Mouse (Mus musculus) heart, adult 2 months (tissue): ENCODE results near the gene Hspa2. TPM values are rescaled to one million over a fixed set of nuclear protein-coding genes. Genes with fewer than 3 reads are reported as not detected.
A peak's percentile ranks its signal among the peaks of the same experiment; 100 is the strongest.

Experiments used
- DNase-seq, 2 experiments: peaks; one replicate each; pipeline ENCODE4 v3.0.0; 2021
- H3K27ac ChIP-seq: fragments of 200-600 bp; 2 replicates; pipeline ENCODE4 v1.8.1; 2022
- H3K27me3 ChIP-seq: fragments of 200-500 bp; 2 replicates; pipeline ENCODE4 v1.6.1; 2012; ENCODE audit warnings: mild to moderate bottlenecking, low read length, inconsistent platforms, mixed read lengths; ENCODE audit not compliant: control insufficient read depth, insufficient read depth
- H3K36me3 ChIP-seq: fragments of 200-500 bp; 2 replicates; pipeline ENCODE4 v1.6.1; 2012; ENCODE audit warnings: low read length, inconsistent platforms; ENCODE audit not compliant: control insufficient read depth, insufficient read depth
- H3K4me1 ChIP-seq: fragments of 200-500 bp; 2 replicates; pipeline ENCODE4 v1.6.1; 2011; ENCODE audit warnings: low read length; ENCODE audit not compliant: control insufficient read depth, insufficient read depth
- H3K4me3 ChIP-seq: fragments of 200-600 bp; 2 replicates; pipeline ENCODE4 v1.8.1; 2022
- H3K79me2 ChIP-seq: fragments of 200-500 bp; replicated peaks from 2 replicates; pipeline ENCODE4 v1.6.1; 2012; ENCODE audit warnings: mild to moderate bottlenecking, inconsistent platforms, low read length, moderate library complexity, mixed read lengths; ENCODE audit not compliant: control insufficient read depth, insufficient read depth
- H3K9ac ChIP-seq: fragments of 200-500 bp; 2 replicates; pipeline ENCODE4 v1.6.1; 2012; ENCODE audit warnings: low read depth, mild to moderate bottlenecking, control low read depth, inconsistent platforms, low read length, mixed read lengths
- CTCF ChIP-seq: fragments of 200-600 bp; IDR thresholded peaks from 2 replicates; pipeline ENCODE4 v1.8.1; 2022; ENCODE audit warnings: antibody characterized with exemption, mild to moderate bottlenecking, moderate library complexity
- EP300 ChIP-seq: fragments of 200-500 bp; IDR thresholded peaks from 2 replicates; pipeline ENCODE4 v1.6.1; 2011; ENCODE audit warnings: low read depth, low read length, control low read depth; ENCODE audit not compliant: insufficient read depth
- POLR2A ChIP-seq: fragments of 200-500 bp; IDR thresholded peaks from 2 replicates; pipeline ENCODE4 v1.6.1; 2011; ENCODE audit warnings: mild to moderate bottlenecking, low read depth, low read length, control low read depth; ENCODE audit not compliant: insufficient read depth
- WGBS: fragments of 180-500 bp; shearing (Covaris S2); methylation state at CpG from one replicate; pipeline ENCODE4 v1.1.7; 2018; 5-methylcytosine and 5-hydroxymethylcytosine counted together
- intact Hi-C: fragments of 180-260 bp; cut with DNase I; formaldehyde crosslinking; loops from one replicate; pipeline ENCODE4 v1.15.1; 2025
- polyA plus RNA-seq: library from polyadenylated mRNA; depleted of rRNA; stranded (reverse); fragments of >200 nt; gene quantifications from 2 replicates; pipeline ENCODE4 v1.2.3, GENCODE M21; 2012
- total RNA-seq, 2 experiments: library from RNA; stranded (reverse); gene quantifications; 2 replicates each; pipeline ENCODE4 v1.2.3; 2021

The Hspa2 gene
- total and polyA plus RNA-seq, 3 experiments: 5.0 to 7.7 (median 5.1) TPM

GRCm38 (mm10) chr12:76404836-76405182 is 833 bp downstream of the Hspa2 start:
- H3K36me3 ChIP-seq: no peaks in the 10 kb centered on the region
- TF ChIP-seq CTCF (no peak), POLR2A (no peak), EP300 (no peak)
- 9% methylated on average over 20 of the region's 20 CpGs for WGBS
- peaks cover 2% of the 10 kb centered on the region for H3K4me1 ChIP-seq
- H3K27me3 ChIP-seq: no peaks in the 10 kb centered on the region; the same call in 1 of the 2 replicates
- peak overlapping the region; percentile 72 for H3K9ac ChIP-seq
- intact Hi-C loops: loop anchor here (1.0 to 10.0 kb wide), 4 partner anchors 34 to 360 kb away; partner anchors contain the start of genes Churc1, Fntb and Plekhg3
- H3K27ac ChIP-seq: no peak overlapping the region
- peak in 1 of 2 experiments; percentile 28 for DNase-seq
- peak overlapping the region; percentile 57 for H3K4me3 ChIP-seq
- no peaks in the 10 kb centered on the region for H3K79me2 ChIP-seq

GRCm38 (mm10) chr12:76405183-76405970 is 1.4 kb downstream of the Hspa2 start:
- no peak overlapping the region for H3K27ac ChIP-seq
- no peaks in the 10 kb centered on the region for H3K79me2 ChIP-seq
- H3K36me3 ChIP-seq: no peaks in the 10 kb centered on the region
- peak overlapping the region; percentile 57 for H3K4me3 ChIP-seq
- intact Hi-C loops: loop anchor here (10.0 kb wide), 1 partner anchor 359 kb away; the partner anchor contains the start of genes Churc1 and Fntb
- H3K4me1 ChIP-seq: peaks cover 2% of the 10 kb centered on the region
- WGBS: 5% methylated on average over 64 of the region's 64 CpGs
- peak overlapping the region; percentile 37; the same call in 1 of the 2 replicates for H3K9ac ChIP-seq
- TF ChIP-seq EP300: no peak
- peak; percentile 20 for TF ChIP-seq CTCF
- DNase-seq: peak; percentile 40 to 52
- H3K27me3 ChIP-seq: no peaks in the 10 kb centered on the region; the same call in 1 of the 2 replicates

GRCm38 (mm10) chr12:76405971-76406370 is 2.0 kb downstream of the Hspa2 start:
- Histone ChIP-seq H3K9ac (peak overlapping the region; percentile 37), H3K27me3 (no peaks in the 10 kb centered on the region; the same call in 1 of the 2 replicates)

GRCm38 (mm10) chr12:76407184-76407583 is 3.2 kb downstream of the Hspa2 start:
- H3K9ac ChIP-seq: no peak overlapping the region
- peaks cover 2% of the 10 kb centered on the region for H3K4me1 ChIP-seq
- H3K27me3 ChIP-seq: no peaks in the 10 kb centered on the region; the same call in 1 of the 2 replicates
- H3K36me3 ChIP-seq: no peaks in the 10 kb centered on the region
- H3K4me3 ChIP-seq: no peak overlapping the region
- H3K79me2 ChIP-seq: no peaks in the 10 kb centered on the region
- no peak overlapping the region for H3K27ac ChIP-seq
- WGBS: 90% methylated on average over 1 of the region's 1 CpGs
- DNase-seq: no peak
- intact Hi-C loops: loop anchor here (10.0 kb wide), 1 partner anchor 358 kb away; the partner anchor contains the start of genes Churc1 and Fntb
- TF ChIP-seq EP300 (no peak), CTCF (no peak), POLR2A (no peak)

More at GRCm38 (mm10) chr12:76405971-76406370, 2.0 kb downstream of the Hspa2 start:
- Histone ChIP-seq H3K4me3 (peak overlapping the region; percentile 57), H3K27ac (no peak overlapping the region), H3K36me3 (no peaks in the 10 kb centered on the region), H3K79me2 (no peaks in the 10 kb centered on the region), H3K4me1 (peaks cover 2% of the 10 kb centered on the region)
- TF ChIP-seq POLR2A (no peak), EP300 (no peak), CTCF (no peak)
- 11% methylated on average over 23 of the region's 23 CpGs for WGBS
- intact Hi-C loops: loop anchor here (10.0 kb wide), 1 partner anchor 359 kb away; the partner anchor contains the start of genes Churc1 and Fntb
- peak; percentile 23 to 38 for DNase-seq

GRCm38 (mm10) chr12:76409166-76409565 is 5.2 kb downstream of the Hspa2 start:
- DNase-seq: no peak
- Histone ChIP-seq H3K27ac (no peak overlapping the region), H3K4me3 (no peak overlapping the region), H3K4me1 (no peaks in the 10 kb centered on the region; the same call in 1 of the 2 replicates), H3K79me2 (no peaks in the 10 kb centered on the region), H3K27me3 (no peaks in the 10 kb centered on the region; the same call in 1 of the 2 replicates), H3K9ac (no peak overlapping the region), H3K36me3 (no peaks in the 10 kb centered on the region)
- intact Hi-C loops: loop anchor here (10.0 kb wide), 1 partner anchor 356 kb away; the partner anchor contains the start of genes Churc1 and Fntb
- WGBS: 71% methylated on average over 4 of the region's 4 CpGs
- TF ChIP-seq EP300: no peak
- TF ChIP-seq POLR2A: no peak
- no peak for TF ChIP-seq CTCF

GRCm38 (mm10) chr12:76415383-76416010 is 11.5 kb downstream of the Hspa2 start:
- 63% methylated on average over 12 of the region's 12 CpGs for WGBS
- intact Hi-C loops: no loop called here
- Histone ChIP-seq H3K4me3 (no peak overlapping the region), H3K79me2 (no peaks in the 10 kb centered on the region), H3K9ac (no peak overlapping the region), H3K36me3 (no peaks in the 10 kb centered on the region), H3K27me3 (no peaks in the 10 kb centered on the region), H3K4me1 (no peaks in the 10 kb centered on the region), H3K27ac (no peak overlapping the region)
- TF ChIP-seq EP300 (no peak), CTCF (no peak), POLR2A (no peak)
- DNase-seq: peak in 1 of 2 experiments; percentile 20
